Mouse (Mus musculus) kidney, postnatal 10 days (tissue): ENCODE measurements around the gene Dcpp3.
"Not testable (repeated sequence)": the region's sequence is repeated elsewhere in the genome, so short reads cannot be mapped to it uniquely, and the experiment has no call there.

Experiments
- DNase-seq: peaks from one replicate; pipeline ENCODE4 v3.0.0; 2021; ENCODE audit warnings: mixed read lengths

Dcpp3 gene

GRCm38 (mm10) chr17:23917158-23917557, at the start of gene Dcpp3:
Gene Dcpp3 (plus strand): TSS chr17:23917458.
- not testable (repeated sequence) for DNase-seq

DNA sequence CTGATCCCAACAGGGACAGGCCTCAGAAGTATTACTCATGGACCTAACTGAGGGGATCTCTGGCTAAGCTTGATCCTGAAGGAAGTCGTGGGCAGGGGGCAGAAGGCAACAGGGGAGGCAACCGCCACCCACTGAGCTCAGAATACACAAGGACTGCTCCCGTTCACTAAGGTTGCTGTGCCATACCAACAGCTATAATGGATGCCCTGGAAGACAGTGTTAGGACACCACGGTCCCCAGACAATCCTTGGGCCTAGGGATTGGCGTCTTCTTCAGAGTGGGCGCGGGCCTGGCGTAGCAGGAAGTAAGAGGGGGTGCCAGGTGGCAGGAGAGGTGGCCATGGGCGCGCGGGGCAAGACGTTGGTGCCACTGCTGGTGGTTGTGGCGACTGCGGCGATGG, 49.5 kb upstream of the Dcpp3 start, which contains the start of gene Prss21:
Gene Prss21, plus strand, starts transcription at position 301 of the 400 bp plus-strand sequence.
- DNase-seq, result no peak

GRCm38 (mm10) chr17:23868513-23868912, 48.7 kb upstream of the Dcpp3 start:
- DNase-seq, result no peak

DNA sequence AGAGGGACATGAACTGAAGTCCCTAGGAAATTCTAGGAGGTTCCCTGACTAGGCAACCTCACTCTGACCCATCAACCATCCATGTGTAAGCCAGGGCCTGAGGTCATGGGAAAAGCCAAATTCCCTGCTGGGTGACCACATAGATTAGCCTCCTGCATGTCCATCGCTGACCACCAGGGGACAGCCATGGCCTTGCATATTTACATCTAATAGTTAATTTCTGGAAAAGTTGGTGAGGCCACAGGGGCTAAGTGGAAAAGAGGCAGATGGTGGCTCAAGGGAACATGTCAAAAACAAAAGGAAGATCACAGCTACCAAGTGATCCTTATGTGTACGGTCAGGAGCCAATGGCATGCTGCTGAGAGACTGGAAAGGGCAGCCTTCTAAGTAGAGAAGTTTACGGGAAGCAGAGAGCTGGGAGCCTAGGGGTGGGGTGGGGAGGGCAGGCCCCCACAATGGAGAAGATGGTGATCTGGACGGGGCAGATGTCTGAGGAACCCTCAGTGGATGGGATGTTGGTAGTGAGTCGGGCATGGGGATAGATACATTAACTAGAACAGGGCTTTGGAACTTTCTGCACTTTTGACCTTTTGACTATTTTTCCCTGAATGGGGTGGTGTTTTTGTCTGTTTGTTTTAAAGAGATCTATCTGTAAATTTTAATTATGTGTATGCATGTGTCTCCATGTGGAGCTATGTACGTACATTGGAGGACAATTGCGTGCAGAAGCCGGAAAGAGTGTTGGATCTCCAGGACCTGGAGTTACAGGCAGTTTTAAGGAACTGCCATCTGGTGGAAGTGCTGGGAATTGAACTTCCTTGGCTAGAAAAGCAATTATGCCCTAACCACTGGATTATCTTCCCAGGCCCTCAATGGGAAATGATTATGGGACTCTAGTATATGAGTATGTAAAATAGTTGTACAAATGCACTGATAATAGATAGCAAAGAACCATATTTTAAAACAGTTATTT, 43.1 kb upstream of the Dcpp3 start:
- peak; percentile 81 for DNase-seq

- DNase-seq, result no peak
Observed at GRCm38 (mm10) chr17:23876741-23877140, 40.5 kb upstream of the Dcpp3 start.

DNA sequence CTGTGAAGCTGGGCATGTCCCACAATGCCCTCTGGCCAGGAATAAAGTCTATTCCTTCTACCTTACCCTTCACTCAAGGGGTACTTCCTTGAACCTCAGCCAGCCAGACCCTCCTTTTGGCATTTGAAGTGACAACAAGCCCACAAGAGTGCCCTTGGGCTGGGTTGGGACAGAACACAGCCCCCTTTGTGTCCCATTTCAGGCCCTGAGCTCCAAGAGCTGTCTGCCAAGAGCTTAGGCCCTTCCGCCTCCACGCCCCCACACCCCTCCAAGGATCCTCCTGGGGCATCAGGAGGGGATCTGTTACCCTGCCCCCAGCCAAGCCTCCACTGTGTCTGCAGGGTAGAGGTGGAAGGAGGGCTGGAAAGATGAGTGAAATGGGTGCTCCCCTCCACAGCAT, 40.1 kb upstream of the Dcpp3 start:
- DNase-seq, result no peak

GRCm38 (mm10) chr17:23880576-23880975, 36.7 kb upstream of the Dcpp3 start, which contains the start of the genes Dcpp1 and Dcpp2:
Gene Dcpp1 (plus strand): TSS chr17:23880876.
Gene Dcpp2 (plus strand): TSS chr17:23880880.
- DNase-seq, result not testable (repeated sequence)

DNA sequence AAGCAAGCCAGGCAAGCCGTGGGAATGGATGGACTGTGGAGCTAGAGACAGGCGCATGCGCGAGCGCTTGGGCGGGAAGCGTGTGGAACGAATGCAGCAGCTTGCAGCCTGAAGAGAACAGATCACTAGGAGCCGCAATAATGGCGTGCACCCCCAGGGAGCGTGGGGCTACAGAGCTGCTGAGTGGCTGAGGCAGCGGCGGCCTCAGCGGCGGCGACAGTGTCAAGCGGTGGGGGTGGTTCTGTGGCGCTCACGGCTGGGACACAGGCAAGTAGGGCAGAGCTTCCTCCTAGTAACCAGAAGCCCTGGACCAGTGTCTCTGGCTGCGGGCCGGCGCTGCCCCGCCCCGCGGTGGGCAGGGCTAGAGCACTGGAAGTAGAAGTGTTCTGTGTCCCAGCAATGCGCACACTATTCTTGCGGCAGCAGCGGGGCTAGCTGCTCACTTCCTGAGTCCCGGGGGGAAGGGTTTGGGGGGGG, 7.3 kb downstream of the Dcpp3 start:
- peak; percentile 94 for DNase-seq

- peak; percentile 82 for DNase-seq
Observed at GRCm38 (mm10) chr17:23925090-23925493, 7.8 kb downstream of the Dcpp3 start.

DNA sequence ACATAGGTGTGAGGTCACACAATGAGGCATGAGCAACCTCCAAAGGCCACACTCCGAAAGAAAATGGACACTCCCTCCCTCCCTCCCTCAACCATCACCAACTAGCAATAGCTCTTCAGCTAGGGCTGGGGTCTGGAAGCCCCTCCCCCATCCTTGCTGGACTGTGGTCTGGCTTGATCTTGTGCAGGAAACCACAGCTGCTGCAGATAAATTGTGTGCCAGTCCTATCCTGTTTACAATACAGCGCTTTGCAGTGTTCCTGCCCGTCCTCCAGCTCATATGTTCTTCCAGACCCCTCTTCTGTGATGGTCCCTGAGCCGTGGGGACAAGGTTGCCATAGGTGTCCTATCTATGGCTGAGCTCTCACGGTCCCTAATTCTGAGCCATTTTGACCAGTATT, 13.9 kb downstream of the Dcpp3 start:
- DNase-seq, result no peak

DNA sequence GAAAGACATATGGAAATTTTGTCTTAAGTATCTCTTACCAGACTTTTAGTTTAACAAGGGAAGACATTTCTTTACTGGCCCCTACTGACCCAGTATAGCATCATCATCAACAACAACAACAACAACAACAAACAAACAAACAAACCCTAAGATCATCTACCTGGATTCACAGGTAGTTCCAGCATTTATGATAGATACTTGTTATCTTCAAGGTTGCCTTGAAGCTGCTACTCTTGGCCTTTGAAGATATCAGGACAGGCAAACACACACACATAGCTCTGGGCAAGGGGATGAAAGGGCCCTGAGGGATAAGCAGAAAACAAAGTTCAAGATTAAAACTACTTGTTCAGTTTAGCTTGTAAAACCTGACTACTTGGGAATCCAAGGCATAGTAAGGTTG, 24.1 kb downstream of the Dcpp3 start, which contains the start of gene Sbp:
Gene Sbp, plus strand, starts transcription at position 301 of the 400 bp plus-strand sequence.
- no peak for DNase-seq

DNA sequence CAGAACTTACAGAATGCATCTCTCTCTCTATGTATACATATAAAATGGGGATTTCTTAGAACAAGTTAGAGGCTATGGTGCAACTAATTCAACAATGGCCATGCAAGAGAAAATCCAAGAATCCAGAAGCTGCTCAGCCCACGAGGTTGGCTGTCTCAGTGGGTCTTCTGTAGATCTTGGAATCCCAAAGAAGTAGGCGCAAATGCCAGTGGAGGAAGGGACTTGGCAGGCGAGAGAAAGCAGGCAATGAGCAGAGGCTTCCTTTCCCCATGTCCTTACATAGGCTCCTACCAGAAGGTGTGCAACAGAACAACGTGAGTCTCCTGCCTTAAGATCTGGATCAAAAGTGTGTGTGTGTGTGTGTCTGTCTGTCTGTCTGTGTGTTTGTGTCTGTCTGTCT, 30.2 kb downstream of the Dcpp3 start:
- DNase-seq, result not testable (repeated sequence)

DNA sequence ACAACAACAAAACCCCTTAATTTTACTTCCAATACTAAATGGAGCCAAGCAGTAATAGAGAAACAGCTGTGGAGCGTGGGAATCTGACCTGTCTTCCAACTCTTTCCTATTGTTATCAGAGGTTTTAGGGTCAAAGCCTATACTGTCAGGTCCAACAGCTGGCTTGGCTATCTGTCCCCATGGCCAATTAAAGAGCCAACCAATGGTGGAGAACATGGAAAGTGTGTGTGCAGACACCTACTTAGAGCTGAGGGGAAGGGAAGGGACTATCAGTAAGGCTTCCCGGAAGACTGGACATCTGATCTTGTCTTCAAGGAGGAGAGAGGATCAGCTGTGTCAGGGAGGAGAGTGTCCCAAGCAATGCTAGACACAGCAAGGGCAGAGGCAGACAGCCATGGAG, 31.8 kb downstream of the Dcpp3 start:
- no peak for DNase-seq

DNA sequence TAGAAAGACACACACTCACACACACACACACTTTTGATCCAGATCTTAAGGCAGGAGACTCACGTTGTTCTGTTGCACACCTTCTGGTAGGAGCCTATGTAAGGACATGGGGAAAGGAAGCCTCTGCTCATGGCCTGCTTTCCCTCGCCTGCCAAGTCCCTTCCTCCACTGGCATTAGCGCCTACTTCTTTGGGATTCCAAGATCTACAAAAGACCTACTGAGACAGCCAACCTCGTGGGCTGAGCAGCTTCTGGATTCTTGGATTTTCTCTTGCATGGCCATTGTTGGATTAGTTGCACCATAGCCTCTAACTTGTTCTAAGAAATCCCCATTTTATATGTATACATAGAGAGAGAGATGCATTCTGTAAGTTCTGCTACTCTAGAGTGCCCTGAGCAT, 33.6 kb downstream of the Dcpp3 start:
- not testable (repeated sequence) for DNase-seq

DNA sequence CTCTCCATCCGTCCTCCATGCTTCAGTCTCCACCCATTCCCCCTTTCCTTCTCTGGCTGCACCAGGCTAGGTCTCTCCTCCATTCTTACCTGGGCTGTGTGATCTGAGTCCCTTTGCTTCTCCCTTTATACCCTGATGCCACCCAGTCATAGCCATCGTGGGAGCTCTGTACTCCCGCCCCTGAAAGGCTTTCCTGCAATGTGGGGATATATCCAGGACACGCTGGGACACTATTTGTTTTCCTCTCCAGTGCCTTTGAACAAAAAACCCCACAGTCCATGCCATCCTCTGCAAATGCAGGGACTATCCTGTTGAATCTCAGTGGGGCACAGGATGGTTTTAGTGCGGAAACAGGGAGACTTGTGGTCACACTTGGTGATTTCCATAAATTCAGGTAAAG, 37.9 kb downstream of the Dcpp3 start, which contains the start of gene Sbpl:
Gene Sbpl, minus strand, starts transcription at position 101 of the 400 bp plus-strand sequence.
- DNase-seq, result no peak

DNA sequence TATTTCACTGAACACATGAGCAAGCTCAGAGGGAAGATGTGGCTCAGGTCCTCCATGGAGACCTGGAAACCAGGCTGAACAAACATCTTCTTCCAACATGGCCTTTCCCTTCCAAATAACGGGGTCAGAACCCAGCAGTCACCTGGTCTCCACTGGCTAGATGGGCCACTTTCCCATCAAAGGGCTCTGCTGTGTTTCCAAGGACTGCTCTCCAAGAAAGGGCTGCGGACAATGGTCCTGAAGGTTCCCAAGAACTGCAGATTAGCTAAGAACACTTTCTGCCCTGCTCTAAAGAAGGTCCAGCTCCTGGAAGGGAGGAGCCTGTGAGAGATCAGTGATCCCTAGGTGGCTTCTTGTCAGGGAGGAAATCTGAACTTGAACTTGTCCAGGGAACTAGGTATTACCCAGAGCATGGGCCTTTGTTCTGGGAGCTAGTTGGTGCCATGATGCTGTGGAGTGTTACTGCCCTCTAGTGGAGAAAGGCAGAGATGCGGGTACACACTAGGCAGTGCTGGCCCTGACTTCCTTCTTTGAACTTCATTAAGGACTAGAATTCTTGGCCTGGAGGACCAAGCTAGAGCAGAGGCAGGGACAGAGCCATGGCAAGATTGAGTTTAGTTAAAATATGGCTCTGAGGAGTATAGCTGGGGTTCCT, 43.0 kb downstream of the Dcpp3 start:
- peak; percentile 88 for DNase-seq

DNA sequence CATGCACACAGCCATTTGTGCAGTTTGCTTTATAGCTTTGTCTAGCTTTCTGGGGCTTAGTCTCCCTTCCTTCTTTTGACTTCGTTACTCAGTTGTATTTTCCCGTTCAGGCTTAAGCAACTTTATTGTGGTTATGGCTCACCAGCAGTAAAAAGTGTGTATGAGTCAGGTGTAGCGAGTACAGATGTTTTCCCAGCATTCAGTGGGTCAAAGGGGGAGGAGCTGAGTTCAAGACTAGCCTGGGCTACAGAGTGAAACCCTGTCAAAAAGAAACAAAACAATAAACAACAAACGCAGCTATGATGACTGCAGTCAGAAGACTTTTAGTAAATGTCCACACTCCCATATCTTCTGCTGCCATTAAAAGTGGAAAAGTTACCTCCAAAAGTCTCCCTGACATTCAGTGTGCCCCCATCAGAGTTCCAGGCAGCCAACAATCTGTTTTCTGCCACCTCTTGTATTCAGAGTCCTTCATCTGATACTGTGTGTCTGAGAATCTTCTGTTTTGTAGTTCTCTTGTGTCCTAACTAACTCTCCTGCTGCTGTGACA, 44.4 kb downstream of the Dcpp3 start:
- DNase-seq, result no peak

GRCm38 (mm10) chr17:23965805-23966425, 48.7 kb downstream of the Dcpp3 start:
- DNase-seq, result no peak

- peak; percentile 29 for DNase-seq
Observed at GRCm38 (mm10) chr17:23966658-23967401, 49.6 kb downstream of the Dcpp3 start.

- peak; percentile 48 for DNase-seq
Observed at GRCm38 (mm10) chr17:23968780-23969179, 51.5 kb downstream of the Dcpp3 start.
